Mouse (Mus musculus) olfactory bulb, adult 2 months (tissue): ENCODE measurements around the gene Cfap58.

Source experiments
- CTCF ChIP-seq: fragments of 200-500 bp; IDR thresholded peaks from 2 replicates; pipeline ENCODE4 v1.5.1; 2012; ENCODE audit warnings: low read depth, mild to moderate bottlenecking, low read length, moderate library complexity; ENCODE audit not compliant: insufficient read depth
- POLR2A ChIP-seq: fragments of 200-500 bp; IDR thresholded peaks from 2 replicates; pipeline ENCODE4 v1.6.1; 2012; ENCODE audit warnings: mild to moderate bottlenecking, low read depth, low read length, moderate library complexity; ENCODE audit not compliant: insufficient read depth

DNA sequence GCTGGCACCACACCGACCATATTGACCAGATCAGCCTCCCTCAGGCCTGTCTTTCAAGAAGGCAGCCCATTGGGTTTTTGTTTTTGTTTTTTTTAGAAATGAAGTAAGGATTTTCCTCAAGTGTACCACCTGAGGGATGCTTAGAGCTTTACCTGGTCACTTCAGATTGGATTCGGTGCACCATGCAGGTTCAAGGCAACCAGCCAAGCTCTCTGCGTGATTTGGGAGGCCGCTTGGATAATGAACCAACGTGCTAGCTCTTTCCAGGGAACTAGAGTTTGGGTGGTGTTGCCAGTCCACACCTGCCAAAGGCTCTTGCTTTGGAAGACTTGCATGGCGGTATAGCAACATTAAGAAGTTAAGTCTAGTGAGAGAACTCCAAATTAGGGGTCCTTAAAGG lies 44.4 kb upstream of the Cfap58 start:
- no peak for TF ChIP-seq CTCF
- no peak for TF ChIP-seq POLR2A
